Mouse (Mus musculus) testis, postnatal 10 days (tissue): ENCODE measurements around the gene Tmem45b.
A peak's percentile ranks its signal among the peaks of the same experiment; 100 is the strongest.
"Not testable (repeated sequence)": the region's sequence is repeated elsewhere in the genome, so short reads cannot be mapped to it uniquely, and the experiment has no call there.

Experiments
- DNase-seq: peaks from one replicate; pipeline ENCODE4 v3.0.0; 2021; ENCODE audit warnings: low spot score

The Tmem45b gene

GRCm38 (mm10) chr9:31463692-31464474 is at the start of gene Tmem45b:
Tmem45b (minus strand) TSS chr9:31464462.
- no peak for DNase-seq

GRCm38 (mm10) chr9:31508189-31508588 is 43.9 kb upstream of the Tmem45b start:
- no peak for DNase-seq

GRCm38 (mm10) chr9:31501221-31501620 is 37.0 kb upstream of the Tmem45b start:
- DNase-seq, result not testable (repeated sequence)

- DNase-seq, result no peak
Observed at GRCm38 (mm10) chr9:31463190-31463589, 1.1 kb downstream of the Tmem45b start.

- DNase-seq, result no peak
Observed at GRCm38 (mm10) chr9:31454356-31454755, 9.9 kb downstream of the Tmem45b start.

- DNase-seq, result no peak
Observed at GRCm38 (mm10) chr9:31452166-31452565, 12.1 kb downstream of the Tmem45b start.

GRCm38 (mm10) chr9:31449145-31449772 is 15.0 kb downstream of the Tmem45b start:
- no peak for DNase-seq

GRCm38 (mm10) chr9:31444236-31444635 is 20.0 kb downstream of the Tmem45b start:
- no peak for DNase-seq

GRCm38 (mm10) chr9:31441487-31441886 is 22.8 kb downstream of the Tmem45b start:
- DNase-seq, result no peak

- DNase-seq, result no peak
Observed at GRCm38 (mm10) chr9:31440366-31440765, 23.9 kb downstream of the Tmem45b start.

GRCm38 (mm10) chr9:31439341-31439740 is 24.9 kb downstream of the Tmem45b start:
- no peak for DNase-seq

GRCm38 (mm10) chr9:31438834-31439233 is 25.4 kb downstream of the Tmem45b start:
- no peak for DNase-seq

GRCm38 (mm10) chr9:31437861-31438260 is 26.4 kb downstream of the Tmem45b start:
- no peak for DNase-seq

GRCm38 (mm10) chr9:31435415-31435814 is 28.8 kb downstream of the Tmem45b start:
- no peak for DNase-seq

GRCm38 (mm10) chr9:31433431-31433830 is 30.8 kb downstream of the Tmem45b start:
- no peak for DNase-seq

GRCm38 (mm10) chr9:31432336-31432975 is 31.8 kb downstream of the Tmem45b start:
- no peak for DNase-seq

- DNase-seq, result no peak
Observed at GRCm38 (mm10) chr9:31431751-31432150, 32.5 kb downstream of the Tmem45b start.

- no peak for DNase-seq
Observed at GRCm38 (mm10) chr9:31430011-31430410, 34.3 kb downstream of the Tmem45b start.

GRCm38 (mm10) chr9:31428971-31429370 is 35.3 kb downstream of the Tmem45b start:
- no peak for DNase-seq

GRCm38 (mm10) chr9:31422143-31422542 is 42.1 kb downstream of the Tmem45b start:
- no peak for DNase-seq

GRCm38 (mm10) chr9:31418821-31419220 is 45.4 kb downstream of the Tmem45b start:
- DNase-seq, result no peak

GRCm38 (mm10) chr9:31412165-31412564 is 52.1 kb downstream of the Tmem45b start:
- DNase-seq, result no peak

- DNase-seq, result peak; percentile 59
Observed at GRCm38 (mm10) chr9:31405217-31405616, 59.0 kb downstream of the Tmem45b start.
